8 mouse cellular contexts compared by ENCODE assay signal in the genomic region with DNA sequence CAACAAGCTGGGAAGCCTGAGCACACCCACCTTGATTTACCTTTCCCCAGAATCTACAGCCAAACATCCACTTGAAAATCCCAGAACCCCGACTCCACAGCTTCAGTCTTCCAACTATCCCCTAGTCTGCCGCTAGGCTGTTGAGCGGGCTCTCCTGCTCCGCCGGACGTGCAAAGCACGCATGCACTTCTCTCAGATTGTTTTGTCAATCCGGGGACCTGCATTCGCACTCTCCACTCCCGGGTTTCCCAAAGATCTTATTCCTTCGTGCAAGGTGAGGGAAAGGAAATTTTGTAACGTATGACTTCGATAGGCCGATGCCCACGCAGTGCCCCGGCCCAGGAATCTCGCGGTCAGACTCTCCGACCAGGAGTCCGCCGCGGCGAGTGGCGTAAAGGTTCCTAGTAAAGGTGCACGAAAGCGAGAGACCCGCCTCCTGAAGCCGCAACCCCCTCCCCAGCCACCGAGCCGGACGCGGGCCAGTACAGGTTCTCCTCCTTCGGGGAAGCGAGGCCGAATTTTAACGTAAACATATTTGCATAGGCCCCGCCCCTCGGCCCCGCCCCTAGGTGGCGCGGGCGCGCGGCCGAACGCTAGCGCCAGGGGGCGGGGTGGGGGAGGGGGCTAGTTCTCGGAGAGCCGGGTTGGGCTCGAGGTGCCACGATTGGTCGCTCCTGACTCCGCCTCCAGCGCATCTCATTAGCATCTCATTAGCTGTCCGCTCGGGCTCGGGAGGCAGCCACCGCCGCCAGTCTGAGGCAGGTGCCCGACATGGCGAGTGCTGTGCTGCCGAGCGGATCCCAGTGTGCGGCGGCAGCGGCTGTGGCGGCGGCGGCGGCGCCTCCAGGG. TPM values are rescaled to one million over a fixed set of nuclear protein-coding genes. Genes with fewer than 3 reads are reported as not detected.
DNase-seq lines count a peak whose midpoint lies in the region; ATAC-seq lines count a peak whose summit lies in the region.

A gene (plus strand): TSS at position 572 of the 849 bp plus-strand sequence.

- WGBS in embryonic facial prominence, embryonic 12.5 days = 1% methylated on average over 71 of the region's 72 CpGs
- under 1% methylated on average over 71 of the region's 72 CpGs for WGBS in intestine, embryonic 16.5 days

- intact Hi-C loops in left cerebral cortex, postnatal 14 days (cut with DNase I) = loop anchor here (5.0 kb wide), 2 partner anchors 177 to 793 kb away; no protein-coding TSS in a partner anchor

- peak within 1 kb of the TSS; percentile 82 for H3K9ac ChIP-seq in embryonic facial prominence, embryonic 12.5 days
- peak within 1 kb of the TSS; percentile 75 for H3K9ac ChIP-seq in intestine, embryonic 16.5 days (ENCODE audit: low read depth, low read length)

- H3K27ac ChIP-seq in embryonic facial prominence, embryonic 12.5 days = peak within 1 kb of the TSS; percentile 88
- peak within 1 kb of the TSS; percentile 63 for H3K27ac ChIP-seq in intestine, embryonic 16.5 days (ENCODE audit: low read length)

- no peaks in the 10 kb centered on the region for H3K36me3 ChIP-seq in embryonic facial prominence, embryonic 12.5 days
- H3K36me3 ChIP-seq in intestine, embryonic 16.5 days (ENCODE audit: control insufficient read depth, insufficient read depth, low read length) = no peaks in the 10 kb centered on the region

- ATAC-seq in embryonic facial prominence, embryonic 12.5 days (ENCODE audit: insufficient number of reproducible peaks, insufficient read depth, low FRiP score, low TSS enrichment) = peak; percentile 89
- peak; percentile 94 for ATAC-seq in granulocyte monocyte progenitor cell, adult 5-6 weeks (replicated peaks; ENCODE audit: poor library complexity, severe bottlenecking)
- peak; percentile 96 for ATAC-seq in intestine, embryonic 16.5 days
- ATAC-seq in megakaryocyte progenitor cell, adult 5-6 weeks (replicated peaks; ENCODE audit: poor library complexity) = peak; percentile 99

- peak; percentile 96 to 97 for DNase-seq in adrenal gland, postnatal 36 days
- peak; percentile 97 to 98 for DNase-seq in left cerebral cortex, postnatal 14 days (ENCODE audit: low spot score in 2 of 2)
- peak; percentile 99 for DNase-seq in right cerebral cortex, postnatal 10 days (ENCODE audit: low spot score in 2 of 2)
- DNase-seq in urinary bladder, postnatal 10 days (ENCODE audit: low spot score) = peak; percentile 84

- peak within 1 kb of the TSS; percentile 74 for H3K4me2 ChIP-seq in embryonic facial prominence, embryonic 12.5 days (replicated peaks)
- H3K4me2 ChIP-seq in intestine, embryonic 16.5 days (ENCODE audit: low read depth, low read length) = peak within 1 kb of the TSS; percentile 99

- H3K27me3 ChIP-seq in embryonic facial prominence, embryonic 12.5 days = no peaks in the 10 kb centered on the region
- peaks cover 16% of the 10 kb centered on the region for H3K27me3 ChIP-seq in intestine, embryonic 16.5 days (replicated peaks; ENCODE audit: control insufficient read depth, insufficient read depth, low read length)

- H3K4me3 ChIP-seq in embryonic facial prominence, embryonic 12.5 days = peak within 1 kb of the TSS; percentile 76
- H3K4me3 ChIP-seq in intestine, embryonic 16.5 days (ENCODE audit: low read length) = peak within 1 kb of the TSS; percentile 64

- peaks cover 21% of the 10 kb centered on the region for H3K4me1 ChIP-seq in embryonic facial prominence, embryonic 12.5 days
- peaks cover 13% of the 10 kb centered on the region for H3K4me1 ChIP-seq in intestine, embryonic 16.5 days (ENCODE audit: control insufficient read depth, insufficient read depth, low read length)

- H3K9me3 ChIP-seq in embryonic facial prominence, embryonic 12.5 days = no peaks in the 10 kb centered on the region
- no peaks in the 10 kb centered on the region for H3K9me3 ChIP-seq in intestine, embryonic 16.5 days (ENCODE audit: control insufficient read depth, low read length)

RNA-seq across cellular contexts. Expression of the gene that starts here (rescaled TPM):
- 10 to 100 TPM; 31.6 to 38.0 TPM for total RNA-seq in adrenal gland, postnatal 36 days (2021)
- polyA plus RNA-seq in embryonic facial prominence, embryonic 12.5 days (2016; fragmentation: Nextera tagmentation; extraction: Ambion mirVana) = 73.9 and 77.4 TPM in 2 replicates
- total RNA-seq in granulocyte monocyte progenitor cell, adult 5-6 weeks (2014; fragmentation: Nextera tagmentation) = not detected in 2 replicates
- not detected in 2 replicates for total RNA-seq in granulocyte monocyte progenitor cell, adult 5-6 weeks (2017)
- 37.3 and 43.0 TPM in 2 replicates for polyA plus RNA-seq in intestine, embryonic 16.5 days (2015; fragmentation: Nextera tagmentation; extraction: Ambion mirVana)
- 100 to 1,000 TPM; 201 to 225 TPM for total RNA-seq in left cerebral cortex, postnatal 14 days (2021)
- 0.15 TPM in 1 of 2 replicates, not detected in the other for total RNA-seq in megakaryocyte progenitor cell, adult 5-6 weeks (2015)
- total RNA-seq in megakaryocyte progenitor cell, adult 5-6 weeks (2017) = 1.5 TPM in 1 of 2 replicates, not detected in the other

Comparison
In these comparisons a context has a peak if more than half of its experiments do, and no peak if none do; other contexts are left out.
1. Peak in every context shown above with its lines: DNase-seq, ATAC-seq, H3K4me3 ChIP-seq and H3K27ac ChIP-seq.
2. RNA of the gene that starts here (total RNA-seq): 201 to 225 TPM in left cerebral cortex, postnatal 14 days and 31.6 to 38.0 TPM in adrenal gland, postnatal 36 days; 0.15 to 1.5 TPM in megakaryocyte progenitor cell, adult 5-6 weeks and not detected in granulocyte monocyte progenitor cell, adult 5-6 weeks; every median in the first group is over 10 times any median in the second.
3. RNA of the gene that starts here (total RNA-seq): 201 to 225 TPM in left cerebral cortex, postnatal 14 days; 31.6 to 38.0 TPM in adrenal gland, postnatal 36 days; every median in the first group is over 4 times any median in the second.
4. Peak in ATAC-seq in granulocyte monocyte progenitor cell, adult 5-6 weeks; RNA of the gene not detected or under 1 TPM.